Mouse (Mus musculus): ENCODE results near the gene P4ha2.

Gene P4ha2

GRCm38 (mm10) chr11:54068520-54069371 is 31.1 kb upstream of the P4ha2 start, which contains the start of gene Pdlim4:
Gene Pdlim4, minus strand, starts transcription at chr11:54069014.
- DNase-seq (ENCODE audit: low spot score) = peak; percentile 87

GRCm38 (mm10) chr11:54071726-54072445 is 28.0 kb upstream of the P4ha2 start:
- peak; percentile 70 for DNase-seq (ENCODE audit: low spot score)

- DNase-seq (ENCODE audit: low spot score) = peak; percentile 45
Observed at GRCm38 (mm10) chr11:54073291-54073690, 26.6 kb upstream of the P4ha2 start.

GRCm38 (mm10) chr11:54075353-54075752 is 24.5 kb upstream of the P4ha2 start:
- peak; percentile 37 for DNase-seq (ENCODE audit: low spot score)

- DNase-seq (ENCODE audit: low spot score) = no peak
Observed at GRCm38 (mm10) chr11:54076101-54076500, 23.8 kb upstream of the P4ha2 start.

GRCm38 (mm10) chr11:54080435-54080834 is 19.5 kb upstream of the P4ha2 start:
- no peak for DNase-seq (ENCODE audit: low spot score)

- no peak for DNase-seq (ENCODE audit: low spot score)
Observed at GRCm38 (mm10) chr11:54082725-54083124, 17.2 kb upstream of the P4ha2 start.

GRCm38 (mm10) chr11:54084976-54085375 is 14.9 kb upstream of the P4ha2 start:
- no peak for DNase-seq (ENCODE audit: low spot score)

- no peak for DNase-seq (ENCODE audit: low spot score)
Observed at GRCm38 (mm10) chr11:54085816-54086215, 14.1 kb upstream of the P4ha2 start.

- no peak for DNase-seq (ENCODE audit: low spot score)
Observed at GRCm38 (mm10) chr11:54088253-54088946, 11.5 kb upstream of the P4ha2 start.

GRCm38 (mm10) chr11:54088947-54089317 is 11.0 kb upstream of the P4ha2 start:
- peak; percentile 92 for DNase-seq (ENCODE audit: low spot score)

GRCm38 (mm10) chr11:54090091-54090879 is 9.6 kb upstream of the P4ha2 start:
- peak; percentile 38 for DNase-seq (ENCODE audit: low spot score)

GRCm38 (mm10) chr11:54091726-54092125 is 8.2 kb upstream of the P4ha2 start:
- peak; percentile 39 for DNase-seq (ENCODE audit: low spot score)

GRCm38 (mm10) chr11:54092188-54092587 is 7.7 kb upstream of the P4ha2 start:
- DNase-seq (ENCODE audit: low spot score) = peak; percentile 35

GRCm38 (mm10) chr11:54093000-54093399 is 6.9 kb upstream of the P4ha2 start:
- peak; percentile 54 for DNase-seq (ENCODE audit: low spot score)

- peak; percentile 85 for DNase-seq (ENCODE audit: low spot score)
Observed at GRCm38 (mm10) chr11:54100692-54101591, 1.0 kb downstream of the P4ha2 start.

GRCm38 (mm10) chr11:54101701-54102100 is 1.8 kb downstream of the P4ha2 start:
- peak; percentile 35 for DNase-seq (ENCODE audit: low spot score)

- peak; percentile 37 for DNase-seq (ENCODE audit: low spot score)
Observed at GRCm38 (mm10) chr11:54102706-54103449, 3.0 kb downstream of the P4ha2 start.

GRCm38 (mm10) chr11:54105011-54105410 is 5.1 kb downstream of the P4ha2 start:
- no peak for DNase-seq (ENCODE audit: low spot score)

GRCm38 (mm10) chr11:54106676-54107075 is 6.8 kb downstream of the P4ha2 start:
- DNase-seq (ENCODE audit: low spot score) = peak; percentile 41

Measured in testis, postnatal 10 days (tissue).